Mouse (Mus musculus): ENCODE results near the gene Rap1gap2.

Gene Rap1gap2

DNA sequence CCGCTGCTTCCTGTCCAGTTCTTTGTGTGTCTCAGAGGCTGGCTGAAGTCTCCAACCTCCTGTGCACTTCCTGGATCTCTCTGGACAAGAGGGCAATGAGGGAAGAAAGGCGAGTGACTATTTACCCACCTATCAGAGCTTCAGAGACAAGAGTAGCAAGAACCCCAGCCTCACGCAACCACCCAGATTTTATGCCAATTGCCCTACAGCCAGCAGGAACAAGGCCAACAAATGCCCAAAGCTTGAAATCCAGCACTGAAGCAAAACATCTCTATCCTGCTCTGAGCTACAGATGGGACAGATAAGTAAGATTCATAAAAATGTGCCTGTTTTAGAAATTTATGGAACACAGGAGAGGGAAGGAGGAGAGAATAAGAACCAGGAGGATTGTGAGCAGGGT, 109.7 kb downstream of the Rap1gap2 start:
- DNase-seq (ENCODE audit: low spot score): no peak

DNA sequence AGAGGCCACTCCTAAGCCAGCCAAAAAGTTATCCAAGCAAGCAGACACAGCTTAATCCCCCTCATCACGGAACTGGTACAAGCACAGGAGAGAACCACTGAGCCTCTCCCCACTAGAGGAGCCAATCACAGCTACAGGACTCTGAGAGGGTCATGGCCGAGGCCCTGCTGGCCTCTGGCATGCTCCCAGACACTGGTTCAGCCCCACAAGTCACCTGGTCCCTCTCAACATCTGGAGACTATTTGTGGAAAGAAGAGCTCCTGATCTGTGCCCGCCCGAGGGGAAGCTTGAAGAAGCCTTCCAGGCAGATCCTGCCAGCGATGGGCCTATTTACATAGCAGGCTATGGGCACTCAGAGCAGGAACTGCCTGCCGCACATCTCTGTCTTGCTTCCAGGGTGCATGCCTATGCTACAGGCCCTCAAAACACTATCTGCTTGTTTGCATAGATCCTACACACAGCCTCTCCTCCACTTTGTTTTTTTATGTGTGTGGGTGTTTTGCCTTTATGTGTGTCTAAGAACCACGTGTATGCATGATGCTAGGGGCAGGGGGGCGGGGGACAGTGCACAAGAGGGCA, 111.1 kb downstream of the Rap1gap2 start:
- no peak for DNase-seq (ENCODE audit: low spot score)

DNA sequence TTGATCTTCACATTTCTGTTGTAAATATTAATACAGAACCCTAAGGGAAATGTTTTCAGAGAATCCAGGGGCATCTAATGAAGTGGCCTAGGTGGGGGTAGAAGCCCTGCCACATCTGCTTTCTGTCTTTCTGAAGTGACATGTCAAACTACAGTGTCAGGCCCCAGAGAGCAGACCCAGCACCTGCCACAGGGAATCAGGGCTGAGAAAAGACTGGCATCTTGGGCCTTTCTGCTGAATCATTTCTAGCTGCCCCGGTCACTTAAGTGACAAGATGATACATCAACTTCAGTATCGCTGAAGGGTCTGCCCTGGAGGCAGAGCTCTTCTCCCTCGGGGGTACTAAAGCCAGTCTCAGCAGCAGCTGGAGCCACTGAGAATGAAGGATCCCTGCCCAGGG, 111.7 kb downstream of the Rap1gap2 start:
- DNase-seq (ENCODE audit: low spot score): no peak

DNA sequence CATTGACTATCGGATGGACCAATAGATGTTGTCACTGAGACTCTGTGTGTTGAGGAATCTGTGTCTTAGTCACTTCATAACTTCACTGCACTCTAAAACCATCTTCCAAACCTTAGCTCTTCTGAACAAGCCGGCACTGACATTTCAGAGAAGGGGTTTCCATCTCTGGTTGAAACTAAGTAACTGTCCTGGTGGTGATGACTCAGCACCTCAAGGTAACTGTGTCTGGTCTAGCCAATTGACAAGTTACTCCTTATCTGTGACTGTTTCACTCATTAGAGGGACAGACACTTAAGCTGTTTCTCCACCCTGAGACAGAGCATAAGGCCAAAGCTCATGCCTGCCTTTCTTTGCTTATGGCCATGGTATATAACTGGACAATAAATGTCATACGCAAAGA, 114.1 kb downstream of the Rap1gap2 start:
- no peak for DNase-seq (ENCODE audit: low spot score)

DNA sequence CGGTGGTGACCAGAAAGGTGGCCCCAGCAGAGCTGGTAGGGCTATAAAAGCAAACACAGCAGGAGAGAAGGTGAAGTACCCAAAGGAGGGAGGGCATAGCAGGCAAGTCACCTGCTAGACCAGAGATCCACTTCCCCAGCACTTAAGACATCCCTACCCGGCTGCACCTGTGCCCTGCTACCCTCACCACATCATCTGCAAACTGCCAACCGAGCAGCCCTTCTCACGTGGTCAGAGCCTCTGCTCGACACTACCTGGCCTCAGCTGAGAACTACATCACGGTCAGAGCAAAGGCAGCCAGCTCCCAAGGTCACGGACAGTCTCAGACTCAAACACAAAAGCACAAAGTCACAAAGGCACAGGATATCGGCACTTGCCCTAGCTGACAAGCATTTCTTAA, 116.8 kb downstream of the Rap1gap2 start:
- DNase-seq (ENCODE audit: low spot score): no peak

DNA sequence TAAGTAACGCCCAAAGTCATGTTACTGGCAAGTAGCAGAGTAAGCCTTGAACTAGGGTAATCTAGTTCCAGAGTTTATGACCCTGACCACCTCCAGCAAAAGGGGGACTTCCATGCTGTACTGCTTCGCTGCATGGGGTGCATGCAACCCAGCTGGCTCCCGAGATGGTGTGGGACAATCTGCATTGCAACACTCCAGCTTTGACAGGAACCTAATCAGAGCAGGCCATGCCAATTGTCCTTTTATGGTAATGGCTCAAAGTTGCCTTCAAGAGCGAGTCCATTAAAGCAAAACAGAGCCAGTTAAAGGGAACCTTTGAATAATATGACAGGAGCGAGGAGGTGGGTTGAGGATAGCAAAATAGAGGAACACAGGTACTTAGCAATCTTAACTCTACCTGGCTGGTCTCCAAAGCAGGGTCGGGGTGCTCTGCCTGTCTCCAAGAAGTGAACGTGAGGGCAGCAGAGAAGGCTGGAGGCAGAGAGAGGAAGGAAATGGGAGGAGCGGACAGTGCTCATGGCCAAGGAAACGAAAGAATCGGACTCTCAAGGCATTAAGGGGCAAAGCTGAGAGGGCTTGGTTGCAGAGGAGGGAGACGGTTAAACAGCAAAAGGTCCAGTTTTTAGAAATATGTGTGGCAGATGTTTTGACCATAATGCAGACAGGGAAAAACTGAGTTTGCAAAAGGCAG, 117.4 kb downstream of the Rap1gap2 start:
- peak; percentile 14 for DNase-seq (ENCODE audit: low spot score)

DNA sequence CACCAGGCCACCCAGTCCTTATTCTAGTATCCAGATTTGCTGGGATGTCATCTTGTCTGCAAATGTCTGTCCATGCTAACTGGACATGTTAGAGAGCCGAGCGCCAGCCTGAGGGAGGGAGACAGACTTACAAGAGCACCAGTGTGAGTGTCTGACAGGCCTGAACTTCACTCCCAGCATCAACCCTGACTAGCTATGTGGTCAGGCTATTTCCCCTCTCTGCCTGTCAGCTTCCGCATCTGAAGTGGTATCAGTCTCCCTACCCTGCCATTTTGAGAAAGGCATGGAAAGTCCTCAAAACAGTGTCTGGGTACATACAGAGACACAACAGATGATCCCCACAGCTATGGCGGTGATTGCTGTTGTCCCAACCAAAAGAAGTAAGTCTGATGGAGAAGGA, 119.6 kb downstream of the Rap1gap2 start:
- no peak for DNase-seq (ENCODE audit: low spot score)

DNA sequence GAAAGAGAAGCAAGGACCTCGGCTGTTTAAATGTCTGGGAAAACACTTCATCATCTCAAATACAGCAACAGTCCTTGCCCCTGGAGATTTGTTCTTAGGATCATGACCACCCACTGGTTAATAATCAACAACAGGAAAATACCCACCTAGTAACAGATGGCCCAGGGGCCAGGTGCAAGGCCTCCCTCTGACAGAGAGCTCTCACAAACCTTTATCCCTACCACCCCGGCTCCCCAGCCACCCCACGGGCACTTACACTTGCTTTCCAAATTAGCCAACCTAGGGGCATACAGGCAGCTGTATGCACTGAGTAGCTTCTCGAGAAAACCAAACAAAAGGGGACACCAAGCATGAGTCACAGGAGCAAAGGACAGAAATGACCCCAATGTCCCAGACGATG, 121.5 kb downstream of the Rap1gap2 start:
- DNase-seq (ENCODE audit: low spot score): no peak

DNA sequence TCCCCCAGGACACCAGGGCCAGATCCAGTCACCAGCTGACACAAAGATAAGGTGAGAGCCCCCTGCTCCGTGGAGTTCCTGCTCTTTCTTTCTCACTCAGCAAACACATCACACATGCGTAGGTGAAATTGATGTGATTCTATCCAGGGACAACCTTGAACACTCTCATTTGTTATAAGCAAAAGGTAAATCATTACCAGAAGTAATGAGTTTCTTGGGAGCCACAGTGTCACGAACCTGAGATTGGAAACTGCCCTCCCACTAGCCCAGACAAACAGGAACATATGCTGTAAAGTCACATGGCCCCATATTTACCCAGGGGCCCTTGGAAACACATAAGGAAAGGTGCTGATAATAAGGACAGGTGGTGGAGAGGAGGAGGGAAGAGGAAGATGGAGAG, 122.8 kb downstream of the Rap1gap2 start:
- no peak for DNase-seq (ENCODE audit: low spot score)

DNA sequence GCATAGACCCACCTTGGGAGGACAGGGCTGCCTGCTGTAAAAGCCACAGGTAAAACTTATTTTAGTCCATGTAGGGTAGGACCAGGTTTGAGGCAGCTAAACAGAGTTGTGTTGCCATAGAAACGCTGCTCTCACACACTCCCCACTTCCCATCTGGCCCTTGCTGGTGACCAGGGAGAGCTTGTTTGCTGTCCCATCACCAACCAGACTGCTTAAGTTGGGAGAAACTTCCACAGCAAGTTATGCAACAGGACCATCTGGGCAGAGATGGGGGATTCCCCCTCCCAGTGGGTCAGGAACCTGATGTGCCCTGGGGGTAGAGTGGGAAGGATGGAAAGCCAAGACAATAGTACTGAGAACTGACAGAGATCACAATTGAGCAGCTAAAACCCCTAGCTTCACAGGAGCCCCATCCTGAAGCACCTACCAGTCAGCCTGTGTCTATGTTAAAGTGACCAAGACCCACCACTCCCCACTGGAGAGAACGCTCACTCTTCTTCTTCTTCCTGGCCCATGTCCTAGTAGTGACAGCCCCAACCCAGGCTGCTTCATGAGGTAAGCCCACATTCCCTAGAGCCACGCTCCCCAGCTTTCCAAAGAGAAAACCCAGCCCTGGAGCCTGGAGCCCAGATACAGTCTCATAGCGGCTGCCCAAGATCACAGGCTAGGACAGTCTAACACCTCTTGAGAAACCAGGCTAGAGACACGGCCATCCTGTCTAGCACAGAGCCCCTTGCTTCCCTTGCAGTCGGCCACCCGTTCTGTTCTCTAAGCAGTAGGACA, 125.1 kb downstream of the Rap1gap2 start:
- DNase-seq (ENCODE audit: low spot score): no peak

DNA sequence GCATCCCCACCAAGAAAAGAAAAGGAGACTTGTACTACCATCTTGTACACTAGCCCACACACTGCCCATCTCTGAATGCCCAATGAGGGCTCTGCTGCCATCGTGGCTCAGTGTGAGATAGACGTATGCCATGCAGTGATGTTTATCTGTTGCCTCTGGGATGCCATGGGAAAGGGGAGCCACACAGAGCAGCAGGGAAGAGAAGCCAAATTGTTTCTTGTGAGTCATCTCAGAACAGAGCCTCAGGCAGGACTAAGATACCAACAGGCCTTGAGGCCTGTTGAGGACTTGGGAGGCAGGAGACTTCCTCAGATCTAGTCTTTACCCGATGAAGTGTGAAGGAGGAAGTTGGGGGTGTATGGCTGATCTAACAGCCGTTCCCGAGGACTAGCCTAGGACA, 126.8 kb downstream of the Rap1gap2 start:
- no peak for DNase-seq (ENCODE audit: low spot score)

DNA sequence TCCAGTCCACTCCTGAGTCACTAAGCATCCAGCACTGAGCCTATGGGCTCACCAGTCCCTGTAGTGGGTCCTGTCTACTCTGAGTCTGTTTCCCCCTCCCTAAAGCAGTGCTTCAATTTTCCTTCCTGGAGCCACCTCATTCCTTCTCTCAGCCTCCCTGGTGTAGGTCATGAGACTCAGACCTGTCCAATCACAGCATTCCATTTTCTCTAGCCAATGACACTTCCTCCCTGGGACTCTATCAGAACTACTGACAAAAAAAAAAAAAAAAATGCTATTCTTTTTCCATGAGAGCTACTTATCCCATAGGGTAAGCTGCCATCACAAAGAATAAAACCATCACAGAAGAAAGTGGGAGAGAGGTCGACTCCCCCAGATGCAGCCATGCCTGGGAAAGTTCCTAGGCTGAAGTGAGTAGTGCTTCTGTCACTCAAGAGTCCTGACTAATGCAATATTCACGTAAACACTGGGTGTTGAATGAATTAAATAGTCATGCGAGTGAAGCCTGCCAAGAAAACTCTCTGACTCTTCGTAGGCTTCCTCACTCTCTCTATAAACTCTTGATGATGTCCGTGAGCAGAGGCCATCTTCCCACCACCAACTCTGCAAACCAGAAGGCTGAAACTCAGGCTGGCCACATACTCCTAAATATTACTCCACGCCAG, 127.4 kb downstream of the Rap1gap2 start:
- no peak for DNase-seq (ENCODE audit: low spot score)

DNA sequence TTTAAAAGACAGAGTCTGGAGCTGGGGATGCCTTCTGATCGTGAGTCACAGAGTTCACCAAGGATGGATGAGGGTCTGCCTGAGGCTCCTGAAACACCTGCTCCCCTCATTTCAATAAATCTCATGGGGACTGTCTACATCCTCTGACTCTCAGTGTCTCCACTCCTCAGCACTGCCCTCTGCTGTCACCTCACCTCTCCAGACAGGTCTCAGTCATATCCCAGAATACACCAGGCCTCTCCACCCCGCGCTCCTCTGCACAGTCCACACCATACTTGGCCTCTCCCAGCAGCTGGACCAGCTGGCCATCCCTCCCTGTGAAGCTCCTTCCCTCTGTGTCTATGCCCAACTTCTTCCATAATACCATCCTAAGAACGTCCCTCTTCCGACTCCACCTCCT, 128.9 kb downstream of the Rap1gap2 start:
- no peak for DNase-seq (ENCODE audit: low spot score)

DNA sequence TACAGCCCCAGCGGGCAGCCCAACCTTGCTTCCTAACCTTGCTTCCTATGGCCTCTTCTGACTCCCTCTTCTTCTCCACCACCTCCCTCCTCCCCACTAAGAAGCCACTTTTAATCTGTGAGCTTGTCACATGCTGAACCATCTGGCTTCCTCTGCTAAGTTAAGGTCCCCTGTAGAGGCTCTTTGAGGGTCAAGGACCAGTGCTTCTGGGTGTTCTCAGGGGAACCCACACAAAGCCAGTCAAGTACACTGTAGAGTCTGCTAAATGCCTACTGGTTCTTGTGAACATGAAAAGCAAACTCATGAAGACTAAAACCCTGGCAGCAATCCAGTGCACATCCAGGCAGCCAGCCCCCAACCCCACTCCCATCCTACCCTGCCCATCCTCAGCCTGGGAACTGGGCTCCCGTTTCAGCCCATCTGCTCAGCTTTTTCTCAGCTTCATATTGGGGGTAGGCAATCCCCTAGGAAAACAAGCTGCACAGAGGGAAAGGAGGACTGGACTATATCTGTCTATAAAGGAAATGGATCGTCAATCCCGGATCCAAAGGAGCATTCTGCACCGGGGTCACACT, 130.9 kb downstream of the Rap1gap2 start:
- DNase-seq (ENCODE audit: low spot score): no peak

DNA sequence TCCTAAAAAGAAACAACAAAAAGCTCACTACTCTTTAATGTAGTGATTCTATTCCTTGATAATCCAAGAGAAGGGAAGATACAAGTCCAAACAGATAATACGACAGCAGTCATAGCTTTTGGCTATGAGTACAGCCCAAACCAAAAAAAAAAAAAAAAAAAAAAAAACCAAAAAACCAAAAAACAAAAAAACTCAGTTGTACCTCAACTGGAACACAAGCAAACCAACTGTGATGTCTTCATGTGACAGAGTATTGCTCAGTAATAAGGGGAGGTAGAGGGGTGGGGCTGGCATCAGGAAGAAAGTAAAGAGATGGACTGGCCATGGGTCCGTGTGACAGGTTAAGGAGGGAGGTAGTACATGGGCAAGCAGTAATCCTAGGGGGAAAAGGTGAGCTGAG, 131.8 kb downstream of the Rap1gap2 start:
- DNase-seq (ENCODE audit: low spot score): no peak

DNA sequence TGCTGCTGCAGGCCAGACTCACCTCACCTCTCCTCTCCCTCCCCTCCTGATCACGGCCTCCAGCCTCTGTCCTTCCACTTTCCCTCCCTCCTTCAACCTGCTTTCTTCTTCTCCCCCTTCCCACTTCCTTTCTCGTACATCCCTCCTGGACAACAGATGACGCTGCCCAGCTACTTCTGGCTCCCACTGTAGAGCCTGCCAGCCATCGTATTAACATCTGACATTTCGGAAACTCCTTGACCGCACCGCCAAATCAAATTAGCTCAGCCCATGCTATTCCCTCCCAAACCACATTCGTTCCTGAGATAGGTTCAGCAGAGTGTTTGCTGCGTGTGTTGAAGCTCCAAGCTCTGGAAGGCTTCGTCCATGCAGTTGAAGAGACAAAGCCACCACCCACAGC, 138.0 kb downstream of the Rap1gap2 start:
- no peak for DNase-seq (ENCODE audit: low spot score)

DNA sequence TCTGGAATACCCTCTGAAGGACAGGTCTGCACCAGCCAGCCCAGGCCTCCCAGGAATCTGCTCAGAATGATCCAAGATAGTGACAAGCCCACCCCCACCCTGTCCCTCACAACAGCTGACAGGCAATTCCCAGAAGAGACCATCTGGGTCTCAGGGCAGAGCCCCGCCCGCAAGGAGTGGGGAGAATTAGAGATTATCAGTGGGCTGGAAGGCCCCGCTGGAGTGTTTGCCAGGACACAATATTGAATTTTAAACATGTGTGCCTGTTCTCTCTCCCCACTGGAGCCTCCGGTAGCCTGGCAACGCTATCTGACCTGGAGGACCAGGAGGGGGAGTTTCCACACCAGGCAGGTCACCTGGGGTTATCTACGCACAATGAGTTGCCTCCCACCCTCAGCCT, 142.5 kb downstream of the Rap1gap2 start:
- no peak for DNase-seq (ENCODE audit: low spot score)

DNA sequence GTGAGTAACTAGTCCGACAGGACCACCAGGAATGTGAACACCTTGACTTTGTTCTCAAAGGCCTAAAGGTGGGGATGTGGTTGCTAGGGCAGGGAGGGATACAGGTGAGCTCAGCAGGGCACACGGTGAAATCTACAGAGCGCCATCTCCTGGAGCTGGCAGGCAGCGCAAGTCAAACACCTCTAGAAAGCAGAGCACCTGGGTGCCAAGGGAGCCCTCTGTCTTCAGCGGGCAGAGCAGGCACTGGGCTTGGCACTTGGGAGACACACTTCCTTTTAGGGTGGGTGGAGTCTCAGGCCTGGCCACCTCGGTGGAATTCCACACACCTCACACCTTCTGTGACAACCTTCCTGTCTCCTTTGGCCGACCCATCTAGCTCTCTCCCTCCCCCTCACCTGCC, 145.0 kb downstream of the Rap1gap2 start:
- DNase-seq (ENCODE audit: low spot score): peak; percentile 13

DNA sequence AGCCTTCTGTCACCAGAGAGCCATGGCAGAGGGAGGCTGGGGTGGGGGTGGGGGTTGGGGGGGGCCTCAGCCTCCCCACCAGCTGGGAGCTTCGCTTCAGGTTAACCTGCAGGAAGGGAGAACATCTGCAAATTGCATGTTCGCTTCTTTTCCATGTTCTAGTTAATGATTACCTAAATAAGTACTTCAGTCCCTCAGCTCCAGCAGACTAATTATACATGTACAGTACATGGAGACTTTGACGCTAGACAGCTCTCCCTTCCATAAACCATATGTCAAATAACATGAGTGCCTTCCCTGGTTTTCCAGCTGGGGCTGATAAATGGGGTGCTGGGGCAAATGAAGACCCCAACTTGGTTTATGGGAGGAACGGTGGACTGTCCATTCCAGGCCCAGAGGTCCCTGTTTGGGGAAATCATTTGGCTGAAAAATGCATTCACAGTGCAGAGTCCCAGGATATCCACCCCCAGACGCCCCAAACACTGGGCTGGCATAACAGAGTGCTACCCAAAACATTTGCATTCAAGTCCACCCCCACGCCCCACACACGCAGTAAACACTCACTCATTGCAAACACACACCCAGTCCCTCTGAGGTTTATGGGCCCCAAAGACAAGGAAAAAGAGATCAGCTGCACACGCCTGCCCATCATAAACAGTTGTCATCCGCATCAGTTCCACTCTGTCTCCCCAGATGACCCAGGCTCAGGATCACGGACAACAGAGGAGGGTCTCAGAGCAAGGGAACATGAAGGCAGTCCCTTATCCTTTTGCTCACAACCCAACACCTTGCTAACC, 146.3 kb downstream of the Rap1gap2 start:
- no peak for DNase-seq (ENCODE audit: low spot score)

DNA sequence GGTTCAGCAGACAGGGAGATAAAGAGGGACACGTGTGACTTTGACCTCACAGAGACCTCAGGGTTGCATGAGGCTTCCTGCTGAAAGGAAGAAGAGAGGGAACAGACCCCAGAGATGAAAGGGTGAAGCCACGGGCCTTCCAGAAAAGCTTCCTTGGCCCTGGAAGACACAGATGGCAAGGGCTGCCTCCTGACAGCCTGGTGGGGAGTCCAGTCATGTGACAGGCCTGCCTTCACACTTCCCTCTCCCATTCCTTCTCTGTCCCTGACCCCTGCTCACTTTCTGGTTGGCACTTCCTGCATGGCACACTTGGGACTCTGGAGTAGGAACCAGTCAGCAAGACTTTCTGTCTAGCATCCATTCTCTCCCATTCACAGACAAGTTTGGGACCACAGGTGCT, 148.1 kb downstream of the Rap1gap2 start:
- DNase-seq (ENCODE audit: low spot score): no peak

DNA sequence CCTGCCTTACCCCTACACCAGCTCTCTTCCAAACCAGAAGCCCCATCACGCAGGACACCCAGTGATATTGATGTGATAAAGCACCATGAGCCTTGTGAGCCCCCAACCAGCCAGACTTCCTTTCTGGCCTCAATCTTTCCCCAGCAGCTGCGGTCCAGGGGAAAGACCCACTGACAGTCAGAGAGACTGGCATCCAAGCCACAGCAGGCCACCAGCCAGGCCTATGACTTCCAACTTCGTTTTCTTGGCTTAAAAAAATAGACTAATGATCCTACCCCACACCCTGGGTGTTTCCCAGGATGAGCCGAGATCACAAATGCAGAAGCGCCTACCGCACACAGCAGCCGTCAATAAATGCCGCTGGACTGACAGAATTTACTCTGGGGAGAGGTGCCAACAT, 151.1 kb downstream of the Rap1gap2 start:
- DNase-seq (ENCODE audit: low spot score): no peak

DNA sequence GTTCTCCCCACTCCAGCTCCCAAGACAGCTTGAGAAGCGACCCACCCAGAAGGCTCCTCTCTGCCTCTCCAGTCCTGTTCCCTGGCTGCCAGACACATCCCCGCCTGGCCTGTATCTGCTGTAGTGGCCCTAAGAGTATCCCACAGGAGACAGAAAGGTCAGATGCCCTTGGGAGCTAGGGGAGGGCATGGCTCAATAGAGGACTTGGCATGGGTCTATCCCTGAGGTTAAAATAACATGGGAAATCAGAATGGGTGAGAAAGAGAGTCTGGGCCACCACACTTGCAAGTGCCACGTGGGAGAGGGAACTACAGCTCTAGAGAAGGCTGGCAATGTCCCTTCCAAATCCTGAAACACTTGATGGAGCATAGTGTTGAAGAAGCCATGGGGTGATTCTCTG, 152.3 kb downstream of the Rap1gap2 start:
- DNase-seq (ENCODE audit: low spot score): no peak

Data from lung, postnatal 25 days (tissue).